Mouse (Mus musculus) hindlimb bud, embryonic 11.5 days (tissue): ENCODE data around the gene Fcrl5.

Experiments used
- DNase-seq: peaks from one replicate; pipeline ENCODE4 v3.0.0-alpha.2; 2012; ENCODE audit warnings: low read depth, low spot score; ENCODE audit errors: extremely low spot score

The Fcrl5 gene

DNA sequence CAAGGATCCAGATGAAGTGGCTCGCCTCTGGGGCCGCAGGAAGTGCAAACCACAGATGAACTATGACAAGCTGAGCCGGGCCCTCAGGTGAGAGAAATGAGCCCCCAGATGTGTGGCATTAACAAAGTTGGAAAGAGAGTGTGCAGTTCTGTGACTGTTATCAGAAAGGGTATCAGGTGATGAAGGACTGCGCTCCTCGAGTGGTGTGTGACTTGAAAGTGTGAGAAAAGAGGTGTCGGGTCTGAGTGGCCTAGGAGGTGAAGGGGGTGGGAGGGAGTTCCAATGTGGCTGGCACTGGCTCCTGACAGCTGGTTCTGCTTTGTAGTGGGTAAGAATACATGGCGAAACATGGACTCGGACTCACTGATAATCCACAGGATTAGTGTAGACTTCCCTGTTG lies 92.4 kb downstream of the Fcrl5 start:
- no peak for DNase-seq

DNA sequence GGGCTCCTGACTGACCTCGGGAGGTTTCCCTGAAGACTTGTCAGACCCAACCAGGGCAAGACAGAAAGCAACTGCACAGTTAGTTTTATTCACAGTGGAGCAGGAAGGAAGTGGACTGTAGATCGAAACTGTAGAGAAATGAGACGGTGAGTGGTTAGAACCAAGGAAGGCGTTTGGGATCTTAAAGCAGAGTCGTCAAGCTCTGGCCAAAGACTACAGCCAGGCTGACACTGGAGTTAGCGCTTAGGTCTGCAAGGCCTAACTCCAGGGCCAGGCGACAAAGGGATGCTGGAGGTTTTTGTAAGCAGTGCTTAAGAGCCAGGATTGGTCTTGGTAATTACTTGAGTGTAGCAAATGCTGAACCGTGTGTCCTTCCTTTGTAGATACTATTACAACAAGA lies 93.3 kb downstream of the Fcrl5 start:
- DNase-seq = no peak

DNA sequence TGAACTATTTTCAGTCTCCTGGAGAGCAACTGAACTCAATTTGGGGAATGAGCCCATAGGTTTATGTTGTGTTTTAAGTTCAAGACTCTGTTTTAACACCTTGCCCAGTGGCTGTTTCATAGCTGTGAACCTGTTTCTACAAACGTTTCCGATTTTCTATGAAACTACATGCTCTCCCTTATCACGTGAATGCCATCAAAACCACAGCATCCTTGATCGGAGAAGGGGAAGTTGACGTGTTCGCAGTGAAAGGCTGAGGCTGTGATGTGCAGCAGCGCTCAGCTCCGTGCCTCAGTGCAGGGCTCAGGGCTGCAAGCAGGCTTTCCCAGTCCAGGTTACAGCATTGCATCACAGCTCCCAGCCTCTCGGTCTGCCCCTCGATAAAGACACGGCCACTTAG lies 94.0 kb downstream of the Fcrl5 start:
- DNase-seq = no peak

DNA sequence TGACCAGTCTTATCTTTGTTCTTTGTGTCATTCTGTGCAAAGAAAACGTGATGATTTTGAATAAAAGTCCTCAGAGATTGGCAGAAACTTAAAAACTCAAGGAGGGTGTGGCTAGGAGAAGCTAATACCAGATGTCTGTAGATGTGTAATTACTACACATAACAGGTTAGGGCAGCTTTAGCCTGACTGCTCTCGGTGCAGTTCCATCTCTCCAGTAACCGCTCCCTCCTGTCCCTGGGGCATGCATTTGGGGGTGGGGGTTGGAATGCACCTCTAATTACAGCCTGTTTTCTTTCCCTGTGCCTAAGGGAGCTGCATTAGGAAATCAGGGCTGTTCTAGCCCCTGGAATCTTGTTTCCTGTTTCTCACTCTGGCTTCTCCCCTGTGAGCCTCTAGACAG lies 94.7 kb downstream of the Fcrl5 start:
- DNase-seq = no peak

DNA sequence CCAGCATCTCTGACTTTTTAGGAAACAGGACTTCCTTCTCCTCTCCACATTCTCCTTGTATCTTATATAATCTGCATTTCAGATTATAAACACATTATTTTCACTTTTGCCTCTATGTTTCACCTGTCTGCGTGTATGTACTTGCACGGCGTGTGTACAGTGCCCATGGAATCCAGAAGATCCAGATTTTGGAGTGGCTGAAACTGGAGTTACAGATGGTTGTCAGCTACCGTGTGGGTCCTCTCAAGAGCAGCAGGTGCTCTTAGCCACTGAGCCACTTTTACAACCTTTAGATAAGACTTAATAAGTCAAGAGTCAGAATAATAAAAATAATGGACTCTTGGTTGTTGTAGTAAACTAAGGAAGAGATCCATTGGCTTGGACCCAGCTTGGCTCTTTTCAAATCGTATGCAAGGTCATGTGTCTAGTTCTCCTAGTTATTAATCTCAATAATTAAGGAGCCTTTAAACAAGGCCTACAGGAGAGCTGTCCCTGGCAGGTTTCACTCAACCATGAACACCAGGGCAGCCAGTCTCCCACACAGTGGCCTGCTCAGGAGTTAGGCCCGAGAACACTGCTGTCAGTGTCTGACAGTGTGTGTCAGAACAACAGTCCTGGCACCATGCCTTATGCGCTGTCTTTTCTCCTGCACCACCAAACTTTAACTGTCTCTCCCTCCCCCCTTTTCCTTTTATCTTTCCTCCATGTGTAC lies 98.2 kb downstream of the Fcrl5 start:
- DNase-seq = no peak

DNA sequence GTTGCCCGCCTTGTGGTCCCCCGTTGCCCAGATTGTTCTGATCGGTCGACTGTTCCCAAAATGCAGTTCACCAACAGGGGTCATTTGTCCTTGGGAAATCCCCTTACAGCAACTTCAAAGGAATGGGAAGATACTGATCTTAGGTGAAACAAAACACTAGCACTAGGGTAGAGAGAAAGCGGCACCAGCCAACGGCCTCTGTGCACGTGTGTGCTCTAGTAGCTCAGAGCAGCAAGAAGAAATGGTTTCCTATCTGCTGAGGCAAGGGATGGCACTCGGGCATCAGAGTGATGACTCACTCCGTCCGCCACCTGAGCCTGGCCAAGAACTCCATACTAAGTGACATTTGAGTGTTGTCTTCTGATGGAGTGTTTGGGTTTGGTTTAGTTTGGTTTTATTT lies 102.5 kb downstream of the Fcrl5 start:
- no peak for DNase-seq

DNA sequence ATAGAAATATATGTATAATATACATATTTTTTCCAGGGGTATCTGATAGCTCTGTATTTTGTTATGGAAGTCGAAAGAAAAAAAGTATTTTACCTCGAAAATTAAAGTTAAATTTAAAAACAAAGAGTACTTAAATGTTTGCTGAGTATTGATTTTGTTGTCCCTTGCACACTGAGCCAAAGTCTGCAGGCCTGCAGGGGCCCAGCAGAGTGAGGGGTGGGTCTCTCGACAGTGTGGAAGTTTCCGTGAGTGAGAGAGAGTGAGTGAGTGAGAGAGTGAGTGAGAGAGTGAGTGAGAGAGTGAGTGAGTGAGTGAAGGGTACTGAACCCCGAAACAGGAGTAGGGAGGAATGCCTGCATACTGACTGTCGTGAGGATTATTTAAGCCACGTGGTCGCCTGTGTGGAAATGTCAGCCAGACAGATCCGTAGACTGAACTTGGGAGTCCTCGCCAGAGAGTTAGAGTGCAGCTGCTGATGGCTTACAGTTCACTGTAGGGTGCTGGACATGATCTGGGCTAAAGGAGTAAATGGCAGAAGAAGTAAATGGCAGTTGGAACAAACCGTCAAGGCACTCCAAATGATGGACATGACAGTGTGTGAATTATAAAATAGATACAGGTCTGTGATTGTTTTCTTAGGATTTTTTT lies 104.6 kb downstream of the Fcrl5 start:
- no peak for DNase-seq

DNA sequence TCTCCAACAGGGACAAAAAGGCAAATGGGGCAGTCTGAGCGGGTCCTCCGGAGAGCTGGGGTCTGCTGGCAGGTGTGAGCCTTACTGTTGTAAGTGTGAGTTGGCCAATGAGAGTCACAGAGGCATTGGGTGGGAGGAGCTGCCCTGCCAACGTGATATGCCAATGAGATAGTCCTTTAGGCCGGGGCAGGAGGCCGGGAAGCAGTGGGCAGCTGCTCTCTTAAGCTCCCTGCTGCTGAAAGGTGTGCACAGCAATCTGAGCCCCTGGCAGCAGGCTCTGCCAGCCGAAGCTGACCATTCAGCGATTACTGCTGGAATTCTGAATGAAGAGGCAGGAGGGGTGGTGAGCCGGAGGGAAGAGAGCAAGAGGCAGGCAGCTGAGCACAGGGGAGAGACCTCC lies 105.1 kb downstream of the Fcrl5 start:
- no peak for DNase-seq

DNA sequence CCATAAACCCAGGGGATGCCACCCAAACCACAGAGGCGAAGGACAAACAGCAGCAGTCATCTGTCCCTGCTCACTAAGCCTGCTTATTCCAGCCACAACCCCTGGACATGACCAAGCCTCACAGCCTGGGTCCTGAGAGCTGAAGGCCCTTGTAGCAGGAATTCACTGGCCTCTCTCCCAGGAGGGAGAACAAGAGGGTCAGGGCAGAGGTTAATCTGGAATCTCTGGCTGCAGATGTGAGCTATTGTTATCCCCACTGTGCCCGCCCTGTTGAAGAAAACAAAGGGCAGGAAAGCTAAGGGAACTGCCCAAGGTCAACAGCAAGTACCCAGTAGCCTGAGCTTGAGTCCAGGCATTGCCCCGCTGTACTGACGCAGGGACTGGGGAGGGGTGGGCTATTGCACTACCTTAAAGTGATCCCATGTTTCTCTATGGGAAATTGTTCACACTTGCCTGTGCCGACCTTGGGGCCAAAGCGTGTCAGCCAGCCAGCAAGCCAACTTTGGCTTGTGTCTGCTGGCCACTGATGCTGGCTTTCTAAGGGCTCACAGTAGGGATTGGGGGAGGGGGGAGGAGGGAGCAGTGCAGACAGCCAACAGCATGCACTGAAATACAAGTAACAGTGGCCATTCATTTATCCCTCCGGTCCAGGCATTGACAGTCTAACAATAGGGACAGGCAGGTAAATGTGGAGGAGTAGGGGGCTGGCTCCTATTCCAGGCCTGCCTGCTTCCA lies 107.1 kb downstream of the Fcrl5 start:
- no peak for DNase-seq

DNA sequence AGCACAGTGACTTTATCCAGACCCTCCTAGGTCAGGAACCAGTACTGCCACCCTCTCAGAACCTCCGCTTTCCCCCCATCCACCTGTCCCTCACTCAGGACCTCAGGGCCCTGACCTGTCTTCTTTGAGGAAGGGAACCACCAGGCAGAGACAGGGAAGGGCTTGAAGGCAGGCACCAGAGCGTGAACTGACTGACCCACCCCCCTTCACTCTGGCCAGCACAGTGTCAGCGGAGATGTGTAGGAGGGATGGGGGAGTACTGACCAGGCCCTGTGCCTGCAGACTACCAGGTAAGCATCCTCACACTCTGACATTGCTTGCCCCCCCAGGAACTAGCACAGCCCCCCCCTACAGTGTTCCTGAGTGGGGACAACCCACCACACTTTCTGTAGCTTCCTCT lies 110.0 kb downstream of the Fcrl5 start:
- no peak for DNase-seq

DNA sequence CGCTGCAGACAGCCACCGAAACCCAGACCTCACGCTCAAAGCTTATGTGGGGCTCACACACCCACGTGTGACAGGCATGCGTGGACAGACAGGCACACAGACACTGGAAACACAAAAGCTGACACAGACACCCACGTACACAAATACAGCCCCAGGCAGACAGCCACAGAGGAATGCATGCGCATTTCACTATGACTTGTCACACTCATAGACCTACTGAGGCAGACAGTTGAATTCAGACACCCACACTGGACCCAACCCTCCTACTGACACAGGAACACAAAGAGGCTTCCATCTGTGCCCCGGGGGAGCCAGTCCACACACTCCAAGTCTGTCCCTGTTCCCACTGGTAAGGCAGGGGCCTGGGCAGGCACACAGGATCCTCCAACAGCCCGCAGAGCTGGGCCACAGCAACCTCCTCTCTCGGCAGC lies 110.7 kb downstream of the Fcrl5 start:
- no peak for DNase-seq

DNA sequence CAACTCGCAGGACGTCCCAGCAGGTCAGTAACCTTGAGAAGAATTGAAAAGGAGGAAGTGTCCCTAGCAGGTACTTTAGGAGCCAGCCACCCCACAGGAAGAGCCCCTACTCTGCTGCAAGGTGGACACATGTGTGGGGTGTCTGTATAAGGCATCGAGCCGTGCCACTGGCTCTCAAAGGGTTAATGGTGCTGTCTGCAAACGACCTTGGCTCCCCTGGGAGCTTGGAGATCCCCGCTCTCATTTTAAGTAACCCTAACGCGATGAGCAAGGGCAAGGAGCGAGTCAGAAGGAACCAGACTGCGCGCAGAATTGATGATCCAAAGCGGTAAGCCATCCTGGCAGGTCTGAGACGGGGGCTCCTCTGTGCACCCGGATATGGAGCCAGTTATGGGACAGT lies 114.3 kb downstream of the Fcrl5 start:
- DNase-seq = no peak
